ENCODE assay signal across 10 mouse cellular contexts in genomic region chr2:123806370-123806769, GRCm38 (mm10).
"Had no signal": no experiment of that assay in that cellular context is flagged by ENCODE, and none has a peak within 500 bp of the region (broad histone marks: within the 10 kb centered on the region; RNA-seq: fewer than 3 reads in every experiment).

No protein-coding gene starts in this region.

- H3K9ac ChIP-seq: limb, embryonic 13.5 days; liver, embryonic 14.5 days; midbrain, embryonic 12.5 days; neural tube, embryonic 15.5 days had no signal

- H3K4me2 ChIP-seq: limb, embryonic 13.5 days; midbrain, embryonic 12.5 days; neural tube, embryonic 15.5 days had no signal

- H3K36me3 ChIP-seq: limb, embryonic 13.5 days; midbrain, embryonic 12.5 days; neural tube, embryonic 15.5 days had no signal

- H3K9me3 ChIP-seq: limb, embryonic 13.5 days; midbrain, embryonic 12.5 days; neural tube, embryonic 15.5 days had no signal

- H3K4me1 ChIP-seq: limb, embryonic 13.5 days; midbrain, embryonic 12.5 days; neural tube, embryonic 15.5 days had no signal

- DNase-seq: kidney, postnatal 10 days; kidney, postnatal 4 days; lung, adult 18-20 months had no signal

- H3K27ac ChIP-seq: layer of hippocampus, adult 2 months; limb, embryonic 13.5 days; liver, embryonic 14.5 days; midbrain, embryonic 12.5 days; neural tube, embryonic 15.5 days; stomach, postnatal 0 days had no signal

- H3K4me3 ChIP-seq: layer of hippocampus, adult 2 months; limb, embryonic 13.5 days; midbrain, embryonic 12.5 days; myocyte; neural tube, embryonic 15.5 days had no signal

- H3K27me3 ChIP-seq: limb, embryonic 13.5 days; midbrain, embryonic 12.5 days; neural tube, embryonic 15.5 days had no signal
